ENCODE assay signal across 8 mouse cellular contexts in the genomic region with DNA sequence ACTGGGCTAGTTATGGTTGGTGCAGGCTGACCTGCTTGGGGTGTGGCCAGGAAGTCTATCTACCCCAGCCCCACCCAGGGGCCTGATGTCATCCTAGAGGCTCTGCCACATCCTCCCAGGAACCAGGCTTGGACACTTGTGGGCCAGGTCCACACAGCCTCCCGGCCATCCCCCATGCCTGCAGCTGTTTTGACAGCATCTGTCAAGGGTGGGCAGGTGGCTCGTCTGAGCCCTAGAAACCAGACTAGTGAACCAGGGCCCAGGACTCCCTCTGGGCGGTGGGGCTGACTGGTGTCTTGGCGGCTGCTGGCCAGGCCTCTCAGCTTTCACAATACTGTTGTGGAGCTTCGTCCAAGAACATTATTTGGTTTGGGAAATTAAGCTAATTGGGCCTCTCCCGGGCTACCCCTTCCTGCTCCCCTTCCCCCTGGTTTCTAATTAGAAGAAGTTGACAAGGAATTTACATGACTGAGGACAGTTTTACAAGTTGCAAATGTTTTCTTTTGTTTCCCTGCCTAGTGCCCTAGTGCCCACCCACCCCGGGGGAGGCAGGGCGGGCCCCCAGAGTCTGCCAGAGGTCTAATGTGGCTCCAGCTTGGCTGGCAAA. TPM values are rescaled to one million over a fixed set of nuclear protein-coding genes. Genes with fewer than 3 reads are reported as not detected.
DNase-seq lines count a peak whose midpoint lies in the region; ATAC-seq lines count a peak whose summit lies in the region.

No protein-coding gene starts in this region.

- no peak overlapping the region for H3K4me2 ChIP-seq in midbrain, embryonic 12.5 days (replicated peaks)
- H3K4me2 ChIP-seq in midbrain, embryonic 16.5 days (ENCODE audit: low read length): no peak overlapping the region
- H3K4me2 ChIP-seq in hindbrain, embryonic 11.5 days (replicated peaks; ENCODE audit: low read depth, low read length): no peak overlapping the region

- no peak for ATAC-seq in midbrain, embryonic 12.5 days (ENCODE audit: low FRiP score, low read depth)
- ATAC-seq in midbrain, embryonic 16.5 days: no peak; the same call in 1 of the 2 replicates
- peak; percentile 48 for ATAC-seq in erythroblast, adult 5-6 weeks (replicated peaks; ENCODE audit: low FRiP score, poor library complexity, severe bottlenecking)
- ATAC-seq in hindbrain, embryonic 11.5 days (ENCODE audit: low FRiP score): 0 out of 2 replicates have a peak, but pooled peaks have one; percentile 11

- H3K36me3 ChIP-seq in midbrain, embryonic 12.5 days: peaks cover 85% of the 10 kb centered on the region
- peaks cover 28% of the 10 kb centered on the region for H3K36me3 ChIP-seq in midbrain, embryonic 16.5 days (ENCODE audit: control insufficient read depth, insufficient read depth, low read length)
- H3K36me3 ChIP-seq in hindbrain, embryonic 11.5 days (ENCODE audit: control insufficient read depth, insufficient read depth, low read length): peaks cover 21% of the 10 kb centered on the region

- H3K9me3 ChIP-seq in midbrain, embryonic 12.5 days: no peaks in the 10 kb centered on the region
- H3K9me3 ChIP-seq in midbrain, embryonic 16.5 days (replicated peaks; ENCODE audit: control insufficient read depth, low read length, poor library complexity, severe bottlenecking): no peaks in the 10 kb centered on the region
- no peaks in the 10 kb centered on the region for H3K9me3 ChIP-seq in hindbrain, embryonic 11.5 days (ENCODE audit: control insufficient read depth, low read length)

- H3K4me1 ChIP-seq in midbrain, embryonic 12.5 days: peaks cover 50% of the 10 kb centered on the region
- peaks cover 20% of the 10 kb centered on the region for H3K4me1 ChIP-seq in midbrain, embryonic 16.5 days (ENCODE audit: control insufficient read depth, insufficient read depth, low read length)
- H3K4me1 ChIP-seq in hindbrain, embryonic 11.5 days (replicated peaks; ENCODE audit: control insufficient read depth, insufficient read depth, low read length): 0 out of 2 replicates have a peak, but pooled peaks cover 4% of the 10 kb centered on the region

- H3K27ac ChIP-seq in midbrain, embryonic 12.5 days (replicated peaks): peak overlapping the region; percentile 35; the same call in 1 of the 2 replicates
- no peak overlapping the region for H3K27ac ChIP-seq in midbrain, embryonic 16.5 days (ENCODE audit: low read length)
- H3K27ac ChIP-seq in hindbrain, embryonic 11.5 days (ENCODE audit: low read depth, low read length): no peak overlapping the region

- H3K27me3 ChIP-seq in midbrain, embryonic 12.5 days: no peaks in the 10 kb centered on the region
- no peaks in the 10 kb centered on the region for H3K27me3 ChIP-seq in midbrain, embryonic 16.5 days (ENCODE audit: control insufficient read depth, insufficient read depth, low read depth, low read length)
- H3K27me3 ChIP-seq in hindbrain, embryonic 11.5 days (ENCODE audit: control insufficient read depth, insufficient read depth, low read length): no peaks in the 10 kb centered on the region

- WGBS in midbrain, embryonic 12.5 days: 68% methylated on average over 8 of the region's 8 CpGs
- WGBS in midbrain, embryonic 16.5 days: 60% methylated on average over 8 of the region's 8 CpGs
- WGBS in hindbrain, embryonic 11.5 days: 55% methylated on average over 8 of the region's 8 CpGs

- no peak for DNase-seq in hindbrain, embryonic 11.5 days (ENCODE audit: low spot score)
- peak; percentile 56 for DNase-seq in lung, postnatal 14 days
- DNase-seq in urinary bladder, postnatal 10 days (ENCODE audit: low spot score): no peak
- no peak for DNase-seq in right cerebral cortex, postnatal 14 days
- DNase-seq in embryo, embryonic 10 days (ENCODE audit: low spot score): no peak

- no peak overlapping the region for H3K9ac ChIP-seq in midbrain, embryonic 12.5 days (replicated peaks)
- no peak overlapping the region for H3K9ac ChIP-seq in midbrain, embryonic 16.5 days (ENCODE audit: low read depth, low read length)
- H3K9ac ChIP-seq in hindbrain, embryonic 11.5 days (ENCODE audit: low read depth, low read length): no peak overlapping the region

- no peak overlapping the region for H3K4me3 ChIP-seq in midbrain, embryonic 12.5 days
- H3K4me3 ChIP-seq in midbrain, embryonic 16.5 days (ENCODE audit: low read depth, low read length): no peak overlapping the region
- no peak overlapping the region for H3K4me3 ChIP-seq in hindbrain, embryonic 11.5 days (ENCODE audit: low read depth, low read length)

RNA-seq across cellular contexts. Expression of a gene that starts 36.9 kb away (rescaled TPM):
- polyA plus RNA-seq in midbrain, embryonic 12.5 days (2016; fragmentation: Nextera tagmentation; extraction: Ambion mirVana): 25.1 and 26.1 TPM in 2 replicates
- polyA plus RNA-seq in midbrain, embryonic 16.5 days (2015; fragmentation: Nextera tagmentation; extraction: Ambion mirVana): 9.7 and 13.7 TPM in 2 replicates
- 2.1 and 3.3 TPM in 2 replicates for total RNA-seq in erythroblast, adult 5-6 weeks (2015; ENCODE audit: low replicate concordance)
- 0.84 and 2.0 TPM in 2 replicates for total RNA-seq in erythroblast, adult 5-6 weeks (2017; ENCODE audit: low replicate concordance)
- 18.1 and 23.1 TPM in 2 replicates for polyA plus RNA-seq in hindbrain, embryonic 11.5 days (2014; fragmentation: Nextera tagmentation; extraction: Ambion mirVana)

Comparison
In these comparisons a context has a peak if more than half of its experiments do, and no peak if none do; other contexts are left out.
1. ATAC-seq: peak in erythroblast, adult 5-6 weeks (single experiment) and hindbrain, embryonic 11.5 days (single experiment); none in midbrain, embryonic 12.5 days (single experiment) and midbrain, embryonic 16.5 days (single experiment).